Comparison of ENCODE assay signal across 10 mouse cellular contexts in genomic region chr4:97675741-97676578, GRCm38 (mm10).
A peak's percentile ranks its signal among the peaks of the same experiment; 100 is the strongest.
DNase-seq lines count a peak whose midpoint lies in the region; ATAC-seq and TF ChIP-seq lines count a peak whose summit lies in the region.
"Had no signal": no experiment of that assay in that cellular context is flagged by ENCODE, and none has a peak within 500 bp of the region (broad histone marks: within the 10 kb centered on the region; RNA-seq: fewer than 3 reads in every experiment).

No protein-coding gene starts in this region.

- H3K27ac ChIP-seq in kidney, postnatal 0 days: no peak overlapping the region
- peak overlapping the region; percentile 69 for H3K27ac ChIP-seq in forebrain, embryonic 10.5 days
- H3K27ac ChIP-seq in hindbrain, embryonic 16.5 days (ENCODE audit: low read depth, low read length): peak overlapping the region; percentile 57; the same call in 1 of the 2 replicates
- H3K27ac ChIP-seq in neural tube, embryonic 14.5 days (ENCODE audit: low read depth, low read length): peak overlapping the region; percentile 23; the same call in 1 of the 2 replicates

- H3K27me3 ChIP-seq in kidney, postnatal 0 days (ENCODE audit: insufficient read depth, low read length): no peaks in the 10 kb centered on the region
- H3K27me3 ChIP-seq in forebrain, embryonic 10.5 days (ENCODE audit: poor library complexity, severe bottlenecking): peaks cover 12% of the 10 kb centered on the region
- H3K27me3 ChIP-seq in hindbrain, embryonic 16.5 days (replicated peaks; ENCODE audit: control insufficient read depth, insufficient read depth, low read length): no peaks in the 10 kb centered on the region
- H3K27me3 ChIP-seq in neural tube, embryonic 14.5 days (ENCODE audit: control insufficient read depth, insufficient read depth, low read length): no peaks in the 10 kb centered on the region

- DNase-seq in kidney, postnatal 0 days (ENCODE audit: low spot score): peak; percentile 81
- DNase-seq in kidney, postnatal 10 days: no peak
- peak; percentile 25 for DNase-seq in forebrain, embryonic 10.5 days (ENCODE audit: extremely low spot score, low spot score)
- DNase-seq in thymus, postnatal 14 days: no peak
- no peak for DNase-seq in testis, postnatal 14 days (ENCODE audit: low spot score)
- DNase-seq: cerebellum, postnatal 14 days; gastrocnemius, postnatal 25 days had no signal

- H3K4me2 ChIP-seq in kidney, postnatal 0 days (ENCODE audit: low read length): 0 out of 2 replicates have a peak overlapping the region, but pooled peaks have one; percentile 25
- H3K4me2 ChIP-seq in hindbrain, embryonic 16.5 days (ENCODE audit: low read length): peak overlapping the region; percentile 48
- H3K4me2 ChIP-seq in neural tube, embryonic 14.5 days (ENCODE audit: low read depth, low read length): peak overlapping the region; percentile 39; the same call in 1 of the 2 replicates

- no peak overlapping the region for H3K9ac ChIP-seq in kidney, postnatal 0 days (ENCODE audit: low read depth, low read length)
- H3K9ac ChIP-seq in hindbrain, embryonic 16.5 days (ENCODE audit: low read depth, low read length): peak overlapping the region; percentile 30
- H3K9ac ChIP-seq in neural tube, embryonic 14.5 days (replicated peaks; ENCODE audit: low read depth, low read length): peak overlapping the region; percentile 39; the same call in 1 of the 2 replicates

- no peak for ATAC-seq in kidney, postnatal 0 days (replicated peaks; ENCODE audit: low FRiP score, low read depth)
- peak; percentile 81 for ATAC-seq in hindbrain, embryonic 16.5 days
- peak; percentile 87 for ATAC-seq in neural tube, embryonic 14.5 days (ENCODE audit: low read depth)
- no peak for ATAC-seq in activated CD4-positive, CD25-positive, alpha-beta regulatory T cell, adult 4 months

- no peaks in the 10 kb centered on the region for H3K36me3 ChIP-seq in kidney, postnatal 0 days (ENCODE audit: insufficient read depth, low read length)
- no peaks in the 10 kb centered on the region for H3K36me3 ChIP-seq in forebrain, embryonic 10.5 days (replicated peaks)
- H3K36me3 ChIP-seq in hindbrain, embryonic 16.5 days (ENCODE audit: control insufficient read depth, insufficient read depth, low read length): no peaks in the 10 kb centered on the region
- H3K36me3 ChIP-seq in neural tube, embryonic 14.5 days (ENCODE audit: control insufficient read depth, insufficient read depth, low read length): no peaks in the 10 kb centered on the region

- H3K4me3 ChIP-seq in kidney, postnatal 0 days (replicated peaks; ENCODE audit: low read depth, low read length): no peak overlapping the region
- H3K4me3 ChIP-seq in forebrain, embryonic 10.5 days: peak overlapping the region; percentile 27; the same call in 1 of the 2 replicates
- H3K4me3 ChIP-seq in hindbrain, embryonic 16.5 days (ENCODE audit: low read length): peak overlapping the region; percentile 13
- no peak overlapping the region for H3K4me3 ChIP-seq in neural tube, embryonic 14.5 days (ENCODE audit: low read depth, low read length)

- no peaks in the 10 kb centered on the region for H3K4me1 ChIP-seq in kidney, postnatal 0 days (replicated peaks; ENCODE audit: insufficient read depth, low read length)
- H3K4me1 ChIP-seq in forebrain, embryonic 10.5 days: peaks cover 44% of the 10 kb centered on the region
- peaks cover 18% of the 10 kb centered on the region for H3K4me1 ChIP-seq in hindbrain, embryonic 16.5 days (ENCODE audit: control insufficient read depth, insufficient read depth, low read depth, low read length)
- H3K4me1 ChIP-seq in neural tube, embryonic 14.5 days (ENCODE audit: control insufficient read depth, insufficient read depth, low read length): 0 out of 2 replicates have a peak, but pooled peaks cover 8% of the 10 kb centered on the region

- TF ChIP-seq CTCF in kidney, postnatal 0 days (IDR thresholded peaks at IDR 0.05; ENCODE audit: low read depth): peak; percentile 66

- WGBS in kidney, postnatal 0 days: 36% methylated on average over 16 of the region's 16 CpGs
- 39% methylated on average over 16 of the region's 16 CpGs for WGBS in forebrain, embryonic 10.5 days
- 18% methylated on average over 16 of the region's 16 CpGs for WGBS in hindbrain, embryonic 16.5 days
- 24% methylated on average over 16 of the region's 16 CpGs for WGBS in neural tube, embryonic 14.5 days

- H3K9me3 ChIP-seq in kidney, postnatal 0 days (replicated peaks; ENCODE audit: low read length): no peaks in the 10 kb centered on the region
- no peaks in the 10 kb centered on the region for H3K9me3 ChIP-seq in forebrain, embryonic 10.5 days
- no peaks in the 10 kb centered on the region for H3K9me3 ChIP-seq in hindbrain, embryonic 16.5 days (ENCODE audit: control insufficient read depth, low read length)
- H3K9me3 ChIP-seq in neural tube, embryonic 14.5 days (ENCODE audit: control insufficient read depth, low read length): no peaks in the 10 kb centered on the region

Comparison
In these comparisons a context has a peak if more than half of its experiments do, and no peak if none do; other contexts are left out.
1. DNase-seq: peak in kidney, postnatal 0 days (single experiment) and forebrain, embryonic 10.5 days (single experiment); none in kidney, postnatal 10 days (single experiment), thymus, postnatal 14 days (single experiment) and testis, postnatal 14 days (single experiment).
2. ATAC-seq: peak in hindbrain, embryonic 16.5 days (single experiment) and neural tube, embryonic 14.5 days (single experiment); none in kidney, postnatal 0 days (single experiment) and activated CD4-positive, CD25-positive, alpha-beta regulatory T cell, adult 4 months (single experiment).
3. H3K4me3 ChIP-seq: peak in forebrain, embryonic 10.5 days (single experiment) and hindbrain, embryonic 16.5 days (single experiment); none in kidney, postnatal 0 days (single experiment) and neural tube, embryonic 14.5 days (single experiment).
4. Peak in every context shown above with its lines, with median percentiles within 50 percentile points of each other: H3K4me2 ChIP-seq.